Mouse (Mus musculus) T-cell, adult 2 months (primary cell): ENCODE measurements around the gene Il9r.

Experiments used
- DNase-seq: peaks from one replicate; pipeline ENCODE4 v3.0.0; 2022; ENCODE audit warnings: low spot score

The Il9r gene

DNA sequence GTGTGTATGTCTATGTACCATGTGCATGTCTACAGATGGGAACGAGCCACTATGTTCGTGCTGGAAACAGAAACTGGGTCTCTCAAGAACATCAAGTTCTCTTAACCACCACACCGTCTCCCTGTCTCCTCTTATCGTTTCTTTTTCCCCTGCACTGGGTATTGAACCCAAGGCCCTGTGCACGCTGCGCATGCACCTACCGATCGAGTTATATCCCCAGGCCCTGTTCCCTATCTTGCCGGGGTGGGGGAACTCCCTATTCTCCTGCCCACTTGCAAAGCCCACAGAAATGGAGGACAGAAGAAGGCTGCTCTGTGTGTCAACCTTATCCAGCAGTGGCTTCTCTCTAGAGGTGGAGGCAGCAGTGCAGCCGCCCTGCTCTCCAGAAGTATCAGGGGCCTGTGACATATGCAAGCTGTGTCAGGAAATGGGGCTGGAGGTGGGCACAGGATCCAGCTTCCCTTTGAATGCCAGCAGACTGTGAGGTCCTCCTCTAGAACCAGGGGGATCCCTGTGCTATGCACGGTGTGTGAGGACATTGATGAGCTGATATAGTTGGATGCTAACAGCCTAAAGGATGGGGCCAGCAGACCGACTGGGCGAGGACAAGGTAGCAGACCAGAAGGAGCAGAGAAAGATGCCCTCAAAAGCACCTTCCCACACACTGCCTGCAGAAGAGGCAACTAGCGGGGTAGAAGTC is 1.7 kb downstream of the Il9r start:
- DNase-seq = no peak

DNA sequence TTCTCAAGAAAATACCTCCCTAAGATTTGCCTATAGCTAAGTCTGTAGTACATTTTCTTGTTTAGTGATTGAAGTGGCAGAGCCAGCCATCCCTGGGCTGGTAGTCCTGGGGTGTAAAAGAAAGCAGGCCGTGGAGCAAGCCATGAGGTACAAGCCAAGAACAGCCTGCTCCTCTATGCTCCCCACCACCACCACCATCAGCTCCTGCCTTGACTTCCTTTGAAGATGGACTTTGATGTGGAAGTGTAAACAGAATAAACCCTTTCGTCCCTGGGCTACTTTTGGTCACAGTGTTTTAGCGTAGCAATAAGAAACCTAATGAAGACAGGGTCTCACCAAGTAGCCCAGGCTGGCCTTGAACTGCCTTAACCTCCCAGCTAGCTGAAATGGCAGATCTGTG is 2.3 kb downstream of the Il9r start:
- no peak for DNase-seq

DNA sequence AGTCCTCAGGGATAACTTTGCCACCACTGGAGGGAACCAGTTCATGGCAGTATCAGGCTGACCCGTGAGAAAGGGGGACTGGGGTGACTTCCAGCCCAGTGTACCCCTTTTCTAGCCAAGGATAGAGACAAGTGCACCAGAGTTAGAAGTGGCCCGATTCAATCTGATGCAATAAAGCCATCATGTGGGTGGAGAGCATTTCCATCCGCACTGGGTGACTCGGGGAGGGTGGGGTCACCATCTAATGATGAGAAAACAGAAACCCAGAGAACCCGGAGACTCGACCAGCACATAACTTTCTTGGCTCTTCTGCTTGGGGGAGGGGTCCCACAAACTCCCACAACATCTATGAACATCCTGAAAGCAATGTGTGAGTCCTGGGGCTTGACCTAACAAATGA is 3.4 kb downstream of the Il9r start:
- DNase-seq = no peak

DNA sequence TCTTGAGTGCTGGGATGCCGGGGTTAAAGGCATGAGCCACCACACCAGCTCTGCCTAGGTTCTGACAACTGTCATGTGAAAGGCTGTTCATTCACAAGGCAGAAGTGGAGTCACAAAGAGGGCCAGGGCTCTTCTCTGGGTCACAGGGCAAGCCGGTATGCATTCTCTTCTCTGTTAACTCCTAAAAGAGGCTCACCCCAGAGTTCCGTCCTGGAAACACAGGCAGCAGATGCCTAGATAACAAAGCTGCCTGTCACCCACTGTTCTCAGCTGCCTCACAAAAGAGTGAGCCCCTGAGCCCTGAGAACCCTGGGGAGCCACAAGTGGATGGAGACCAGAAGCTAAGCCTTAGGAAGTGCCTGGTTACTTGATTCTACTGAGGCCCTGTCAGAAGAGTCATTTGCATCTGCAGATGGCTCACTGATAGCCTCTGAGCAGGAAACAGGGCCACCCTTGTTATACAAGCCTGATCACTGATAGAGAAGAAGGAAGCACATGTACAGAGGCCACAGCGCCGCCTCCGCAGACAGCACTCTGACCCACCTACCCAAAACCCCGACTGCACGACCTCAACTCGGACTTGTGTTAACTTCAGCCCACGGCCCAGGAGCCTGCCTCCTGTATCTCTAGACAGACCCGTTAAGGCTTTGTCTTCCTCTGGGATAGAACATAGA is 4.1 kb downstream of the Il9r start:
- DNase-seq = no peak

DNA sequence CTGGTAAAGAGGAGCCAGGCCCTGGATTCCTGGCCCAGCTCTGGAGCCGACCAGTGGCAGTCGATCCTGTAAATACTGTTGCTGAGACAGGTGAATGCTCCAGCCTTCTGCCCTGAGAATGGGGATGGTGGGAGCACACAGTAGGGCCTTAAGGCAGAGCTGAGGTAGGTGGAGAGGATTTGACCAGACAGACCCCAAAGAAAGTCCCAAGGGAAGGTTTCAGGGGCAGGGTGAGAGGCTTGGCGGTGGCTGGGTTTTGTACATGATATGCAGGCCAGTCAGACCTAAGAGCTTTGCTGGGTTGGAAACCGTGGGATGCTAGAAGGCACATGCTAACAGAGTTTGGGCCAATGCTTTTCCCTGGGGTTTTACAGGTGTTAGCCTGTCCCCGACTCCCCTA is 5.5 kb downstream of the Il9r start:
- DNase-seq = no peak

DNA sequence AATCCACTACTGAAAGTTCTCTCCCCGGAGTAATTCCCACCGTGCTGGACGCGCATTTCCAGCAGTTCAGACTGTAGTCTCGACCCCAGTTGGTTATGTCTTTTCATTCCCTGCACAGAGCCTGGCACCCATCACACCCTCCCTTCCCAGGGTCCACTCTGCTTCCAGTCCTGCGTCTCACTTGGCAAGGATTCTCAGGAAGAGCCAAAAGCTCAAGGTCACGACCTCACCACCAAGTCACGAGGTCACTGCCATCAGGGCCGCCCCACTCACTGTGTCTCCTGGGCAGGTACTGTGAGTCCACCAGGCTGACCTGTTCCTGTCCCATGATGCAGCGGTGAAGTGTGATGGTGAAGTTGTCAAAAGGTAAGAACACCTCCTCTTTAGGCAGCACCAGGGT is 6.0 kb downstream of the Il9r start:
- DNase-seq = no peak

DNA sequence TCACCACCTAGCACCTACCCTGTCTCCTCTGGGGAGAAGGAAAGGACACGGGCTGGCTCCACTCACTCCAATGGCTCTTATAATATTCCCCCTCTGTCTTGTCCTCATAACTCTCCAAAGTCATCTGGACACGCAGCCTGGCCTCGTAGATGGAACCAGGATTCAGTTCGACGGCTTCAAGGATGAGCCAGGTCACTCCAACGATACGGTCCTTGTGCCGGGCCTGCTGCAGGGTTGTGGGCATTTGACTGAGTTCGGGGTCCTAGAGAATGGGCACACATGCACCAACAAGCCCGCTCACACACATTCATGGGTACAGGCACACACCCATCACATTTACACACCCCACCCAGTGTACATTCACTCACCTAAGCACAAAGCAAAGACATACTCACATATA is 6.9 kb downstream of the Il9r start:
- DNase-seq = no peak

DNA sequence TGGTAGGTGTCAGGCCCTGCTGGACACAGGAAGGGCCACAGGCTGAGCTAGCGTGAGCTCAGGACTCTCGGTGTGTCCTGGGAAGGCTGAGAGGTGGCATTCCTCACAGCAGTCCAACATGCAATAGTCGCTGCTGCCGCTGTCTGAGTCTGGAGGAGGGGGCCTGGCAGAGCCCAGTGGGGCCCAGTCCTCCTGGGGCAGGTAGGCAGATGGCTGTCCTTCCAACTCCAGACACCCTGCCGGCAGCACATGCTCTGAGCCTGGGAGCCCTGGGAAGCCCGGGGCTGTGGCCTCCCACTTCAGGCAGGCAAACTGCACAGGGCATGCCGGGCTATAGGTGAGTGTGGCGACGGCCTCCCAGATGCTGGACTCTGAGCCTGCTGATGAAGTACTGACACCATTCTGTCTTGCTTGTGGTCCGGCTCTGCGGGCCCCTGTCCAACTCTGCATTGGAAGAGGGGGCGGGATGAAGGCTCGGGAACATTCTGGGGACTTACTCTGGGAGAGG is 9.4 kb downstream of the Il9r start:
- DNase-seq = no peak

DNA sequence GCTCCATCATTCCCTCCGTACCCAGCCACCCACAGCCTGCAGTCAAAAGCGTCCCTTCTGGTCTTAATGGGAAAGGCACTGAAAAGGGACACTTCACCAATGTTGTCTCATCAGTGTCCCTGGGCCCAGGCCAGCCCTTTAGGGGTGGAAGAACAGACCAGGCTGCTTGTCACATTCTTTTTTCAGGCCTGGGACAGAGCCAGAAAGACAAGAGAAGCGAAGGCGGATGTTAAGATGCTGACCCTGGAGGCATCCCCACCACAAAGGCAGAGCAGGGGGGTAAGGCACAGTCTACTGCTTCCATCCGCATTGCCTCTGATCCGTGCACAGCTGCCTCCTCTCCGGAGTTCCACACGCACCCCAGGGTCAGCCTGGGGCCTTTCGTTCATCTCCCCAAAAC is 10.0 kb downstream of the Il9r start:
- no peak for DNase-seq

DNA sequence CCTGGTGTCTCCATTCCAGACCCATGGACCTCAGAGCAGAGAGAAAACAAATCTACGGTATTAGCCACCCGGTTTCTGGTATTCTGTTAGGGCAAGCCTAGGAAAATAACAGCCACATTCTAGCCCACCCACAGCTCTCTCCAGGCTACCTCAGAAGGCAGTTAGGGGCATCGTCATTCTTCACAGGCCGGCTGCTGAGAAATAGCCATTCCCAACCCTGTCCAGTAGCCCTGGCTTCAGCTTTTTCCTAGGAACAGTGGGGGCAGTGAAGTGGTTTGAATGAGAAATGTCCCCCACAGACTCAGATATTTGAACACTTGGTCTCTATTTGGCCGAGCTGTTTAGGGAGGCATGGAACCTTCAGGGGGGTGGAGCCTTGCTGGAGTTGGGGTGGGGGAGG is 10.6 kb downstream of the Il9r start:
- no peak for DNase-seq

DNA sequence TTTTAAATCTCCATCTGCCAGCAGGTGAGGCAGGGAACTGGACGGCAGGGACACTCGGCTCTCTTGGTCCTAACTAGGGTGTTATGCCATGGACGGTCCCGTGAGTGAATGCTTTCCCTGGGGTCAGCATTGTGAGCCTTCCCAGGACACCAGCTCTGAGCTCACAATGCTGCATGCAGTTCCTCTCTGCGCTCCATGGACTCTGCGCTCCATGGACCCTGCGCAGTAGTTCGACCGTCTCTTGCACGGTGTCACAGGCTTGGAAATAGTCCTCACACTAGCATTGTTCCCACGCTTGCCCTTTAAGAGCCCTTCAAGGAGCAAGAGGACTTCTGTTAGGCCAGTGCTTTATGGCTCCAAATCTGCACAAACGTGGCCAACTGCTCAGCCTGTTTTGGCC is 11.2 kb downstream of the Il9r start:
- DNase-seq = no peak

DNA sequence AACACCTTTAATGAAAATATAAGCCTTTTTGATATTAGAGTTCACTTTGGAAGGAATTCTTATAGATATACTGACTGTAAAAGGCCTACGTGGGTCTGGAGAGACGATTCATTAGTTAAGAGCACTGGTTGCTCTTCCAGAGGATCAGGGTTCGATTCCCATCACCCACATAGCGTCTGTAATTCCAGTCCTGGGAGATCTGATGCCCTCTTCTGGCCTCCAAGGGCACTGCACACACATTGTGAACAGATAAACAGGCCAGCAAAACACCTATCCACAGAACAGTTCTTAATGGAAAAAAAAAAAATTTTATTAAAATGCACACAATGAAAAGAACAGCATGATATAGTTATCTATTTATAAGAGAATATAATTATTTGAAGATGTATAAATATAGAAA is 12.8 kb downstream of the Il9r start:
- no peak for DNase-seq

DNA sequence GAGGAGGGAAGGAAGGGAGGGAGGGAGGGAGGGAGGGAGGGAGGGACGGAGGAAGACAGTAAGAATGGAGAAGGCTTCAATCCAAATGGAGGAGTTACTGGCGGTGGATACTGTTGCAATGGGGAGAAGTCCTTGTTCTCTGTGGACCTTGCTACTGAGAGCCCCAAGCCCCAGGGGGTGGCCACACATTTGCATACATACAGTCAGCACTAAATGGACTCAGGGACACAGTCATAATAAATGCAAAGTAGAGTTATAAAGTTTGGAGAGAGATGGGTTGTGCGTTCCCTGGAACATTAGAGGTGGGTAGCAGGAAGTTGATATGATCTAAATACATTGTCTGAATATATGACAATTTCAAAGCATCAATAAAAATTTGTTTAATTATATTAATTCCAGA is 14.0 kb downstream of the Il9r start:
- no peak for DNase-seq

DNA sequence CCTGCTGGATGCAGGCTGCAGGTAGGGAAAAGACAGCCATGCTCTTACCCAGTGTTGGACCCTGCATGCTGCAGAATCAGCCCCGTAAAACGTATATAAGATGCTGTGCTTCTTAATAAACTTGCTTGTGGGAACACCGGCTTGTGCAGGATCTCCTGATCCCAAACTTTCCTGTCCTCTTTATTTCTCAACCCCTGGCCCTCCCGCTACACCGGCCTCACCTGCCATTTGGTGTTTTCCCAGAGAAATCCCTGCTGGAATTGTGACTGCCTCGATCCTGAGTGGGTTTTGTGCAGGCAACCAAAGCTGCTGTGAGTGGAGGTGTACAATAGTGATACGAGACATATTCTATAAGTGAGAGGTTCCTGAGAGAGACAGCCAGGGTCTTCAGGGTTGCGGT is 15.6 kb downstream of the Il9r start:
- no peak for DNase-seq

DNA sequence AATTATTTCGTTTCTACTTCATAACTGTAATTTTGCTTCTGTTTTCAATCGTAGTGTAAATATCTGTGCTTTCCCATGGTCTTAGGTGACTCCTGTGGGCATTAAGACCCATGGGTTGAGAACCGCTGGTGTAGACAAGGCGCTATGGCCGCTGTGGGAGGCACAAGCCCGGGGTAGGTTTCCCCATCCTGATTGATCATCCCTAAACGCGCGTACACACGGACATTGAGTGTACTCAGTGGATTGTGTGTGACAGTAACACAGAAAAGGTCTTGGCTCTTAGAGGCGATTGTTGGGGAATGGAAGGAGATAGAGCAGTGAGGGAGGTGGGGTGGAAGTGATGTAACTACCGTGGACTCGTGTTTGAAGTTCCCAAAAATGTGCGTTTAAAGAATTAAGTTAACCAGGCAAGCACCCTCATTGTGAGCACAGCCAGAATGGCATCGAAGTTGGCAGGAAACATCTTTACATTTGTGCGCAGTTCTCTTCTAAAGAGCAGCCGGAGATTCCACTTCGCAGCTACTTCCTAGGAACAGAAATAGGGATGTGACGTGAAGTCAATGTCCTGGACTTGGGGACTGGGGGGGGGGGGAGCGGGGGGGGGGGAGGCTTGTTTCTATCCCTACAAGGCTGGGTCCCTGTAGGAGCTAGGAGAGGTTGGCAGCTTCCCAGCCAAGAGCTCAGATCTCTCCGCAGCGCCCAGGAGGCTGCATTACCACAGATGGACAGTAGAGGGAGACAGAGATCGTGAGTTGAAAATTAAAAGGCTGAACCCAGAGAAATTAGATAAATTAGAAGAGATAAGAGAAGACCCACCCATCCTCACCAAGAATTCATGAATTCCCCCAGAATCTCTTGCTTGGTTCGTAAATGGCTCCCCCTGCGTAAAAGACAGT is 17.9 kb downstream of the Il9r start:
- peak; percentile 60 for DNase-seq

DNA sequence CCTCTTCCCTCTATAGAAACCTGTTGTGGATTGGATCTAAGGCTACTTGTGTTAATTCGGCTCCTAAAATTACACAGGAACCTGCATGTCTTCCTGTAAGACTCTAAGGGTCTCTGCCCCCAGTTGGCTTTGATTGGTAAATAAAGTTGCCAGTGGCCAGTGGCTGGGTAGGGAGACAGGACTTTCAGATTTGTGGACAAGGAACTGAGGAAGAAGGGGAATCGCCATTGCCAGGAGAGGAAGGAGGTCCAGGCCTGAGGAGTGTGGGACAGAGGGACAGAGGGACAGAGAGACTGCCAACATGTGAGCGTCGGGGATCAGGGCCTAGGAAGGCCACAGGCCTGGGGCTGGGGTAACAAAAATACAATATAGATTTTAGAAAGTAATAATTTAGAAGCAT is 18.8 kb downstream of the Il9r start:
- no peak for DNase-seq

DNA sequence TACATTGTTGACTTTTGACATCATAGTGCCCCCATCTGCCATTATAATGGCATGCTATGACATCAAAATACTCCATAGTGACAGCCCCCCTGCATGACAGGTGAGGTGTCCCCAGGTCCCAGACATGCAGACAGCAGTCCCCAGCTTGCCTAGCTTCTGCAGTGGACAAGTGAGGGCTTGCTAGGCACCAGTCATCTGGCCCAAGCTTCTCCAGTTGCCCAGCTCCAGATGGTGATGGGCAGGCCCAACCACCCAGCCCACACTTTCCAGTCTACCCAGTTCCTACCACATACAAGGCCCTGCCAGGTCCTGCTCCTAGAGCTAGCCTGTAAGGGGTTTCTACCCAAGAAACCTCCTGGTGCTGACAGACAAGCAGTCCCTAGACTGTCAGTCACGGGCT is 21.6 kb downstream of the Il9r start:
- DNase-seq = no peak

DNA sequence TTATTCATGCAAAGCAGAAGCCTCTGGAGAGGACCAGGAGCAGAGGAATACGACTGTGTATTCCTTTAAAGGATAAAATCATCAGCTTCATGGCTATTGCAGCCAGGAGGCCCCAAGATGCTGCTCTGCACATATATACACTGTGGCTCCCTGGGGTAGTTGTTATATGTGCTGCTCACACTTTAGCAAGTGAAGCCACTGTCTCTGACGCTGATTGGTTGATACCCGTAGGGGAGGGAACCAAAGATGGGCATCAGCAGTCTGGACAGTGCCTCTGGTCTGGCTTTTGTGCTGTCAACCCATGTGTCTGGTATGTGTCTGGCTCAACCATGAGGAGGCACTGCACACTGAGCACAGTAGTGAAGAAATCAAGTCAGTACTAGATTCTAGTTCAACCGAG is 33.4 kb downstream of the Il9r start:
- DNase-seq = no peak

DNA sequence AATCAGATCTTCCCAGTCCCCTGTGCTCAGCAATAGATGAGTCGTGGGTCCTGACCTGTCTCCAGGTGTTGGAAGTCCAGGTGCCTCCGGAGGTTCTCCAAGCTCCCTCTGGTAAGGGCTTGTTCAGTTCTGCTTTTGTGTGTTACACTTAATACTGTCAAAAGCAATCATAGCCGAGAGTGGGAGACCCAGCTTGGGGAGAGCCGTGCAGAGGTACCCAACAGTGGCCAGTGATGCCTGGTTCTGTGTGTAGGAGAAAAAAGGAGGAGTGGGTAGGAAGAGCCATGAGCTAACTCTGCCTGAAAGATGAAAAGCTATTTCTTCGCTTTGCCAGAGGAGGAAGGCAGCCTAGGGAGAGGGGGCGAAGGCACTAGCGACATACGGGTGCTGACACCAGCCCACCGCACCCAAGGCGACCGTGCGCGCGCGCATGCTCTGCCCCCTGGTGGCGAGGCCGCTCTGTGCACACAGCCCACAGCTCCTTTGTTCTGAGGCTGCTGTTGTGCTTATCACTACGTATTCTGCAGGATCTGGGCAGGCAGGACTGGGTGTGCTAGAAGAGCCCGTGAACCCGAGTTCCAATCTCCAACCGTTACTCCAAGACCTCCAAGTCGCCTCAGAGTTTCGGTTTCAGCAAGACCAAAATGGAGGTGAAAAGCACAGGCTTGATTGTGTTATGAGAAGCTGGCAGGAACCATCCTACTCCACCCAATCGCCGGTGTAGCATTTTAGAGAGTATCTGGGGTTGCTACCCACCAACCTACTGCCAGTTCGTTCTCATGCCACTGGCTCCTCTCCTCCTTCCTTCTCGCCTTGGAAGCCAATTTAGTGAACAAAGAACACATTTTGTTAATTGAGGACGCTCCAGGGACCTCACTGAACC is 37.9 kb downstream of the Il9r start:
- peak; percentile 83 for DNase-seq

DNA sequence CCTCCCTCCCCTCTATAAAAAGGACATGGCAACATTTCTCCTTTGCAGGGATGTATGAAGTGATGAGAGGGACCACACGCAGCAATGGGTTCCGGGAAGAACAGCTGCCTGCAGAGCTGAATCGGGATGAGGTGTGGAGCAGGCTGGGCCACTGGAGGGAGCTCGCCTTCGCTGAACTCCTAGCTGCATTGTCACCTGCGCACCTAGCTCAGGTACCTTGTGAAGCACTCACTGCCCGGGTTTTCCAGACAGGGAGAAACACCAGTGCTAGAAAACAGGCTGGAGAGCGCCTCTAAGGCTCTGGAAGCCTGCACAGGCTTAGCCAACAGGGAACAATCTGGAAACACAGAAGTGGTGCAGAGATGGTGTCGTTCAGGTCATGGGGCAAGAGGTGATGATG is 38.6 kb downstream of the Il9r start:
- no peak for DNase-seq

DNA sequence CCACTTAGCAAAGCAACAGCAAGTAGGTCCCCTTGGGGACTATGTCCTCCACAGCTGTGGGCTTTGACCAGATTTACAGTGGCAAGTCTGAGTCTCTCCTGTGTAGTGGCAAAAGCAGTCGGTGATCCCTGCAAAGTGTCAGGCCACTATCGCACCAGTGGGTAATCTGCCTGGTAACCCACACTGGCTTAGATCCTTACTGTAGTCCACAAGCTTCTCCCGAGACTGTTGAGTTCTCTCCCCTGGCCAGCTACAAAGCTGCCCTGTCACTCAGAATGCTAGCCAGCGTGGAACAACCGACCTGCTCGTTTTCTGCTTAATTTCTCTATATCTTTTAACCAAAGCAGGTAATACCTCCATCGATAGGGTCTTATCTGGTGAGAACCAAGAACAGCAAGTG is 39.7 kb downstream of the Il9r start:
- DNase-seq = no peak

DNA sequence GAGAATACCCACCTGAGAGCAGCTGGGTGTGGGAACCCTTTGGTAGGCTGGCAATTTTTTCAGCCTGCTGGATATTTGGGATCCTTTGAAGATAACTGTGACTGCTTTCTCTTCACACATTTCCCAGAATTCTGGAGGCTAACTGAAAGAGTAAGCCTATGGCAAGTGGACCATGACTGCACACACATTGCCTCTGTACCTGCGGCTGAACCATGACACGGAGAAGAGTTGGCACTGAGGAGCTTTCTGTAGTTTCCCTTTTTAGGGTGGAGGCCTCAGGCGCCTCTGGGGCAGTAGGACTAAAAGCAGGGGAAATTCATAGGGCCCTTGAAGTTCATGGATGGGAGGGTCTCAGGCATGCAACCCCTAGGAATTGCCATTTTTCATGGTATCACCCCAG is 40.9 kb downstream of the Il9r start:
- DNase-seq = no peak
